Mouse (Mus musculus): Measurements from ENCODE around the gene Dyrk1a. TPM values are rescaled to one million over a fixed set of nuclear protein-coding genes. Genes with fewer than 3 reads are reported as not detected.

Dyrk1a gene
- polyA plus RNA-seq, 1 experiment from 2014 or later = 8.6 TPM

DNA sequence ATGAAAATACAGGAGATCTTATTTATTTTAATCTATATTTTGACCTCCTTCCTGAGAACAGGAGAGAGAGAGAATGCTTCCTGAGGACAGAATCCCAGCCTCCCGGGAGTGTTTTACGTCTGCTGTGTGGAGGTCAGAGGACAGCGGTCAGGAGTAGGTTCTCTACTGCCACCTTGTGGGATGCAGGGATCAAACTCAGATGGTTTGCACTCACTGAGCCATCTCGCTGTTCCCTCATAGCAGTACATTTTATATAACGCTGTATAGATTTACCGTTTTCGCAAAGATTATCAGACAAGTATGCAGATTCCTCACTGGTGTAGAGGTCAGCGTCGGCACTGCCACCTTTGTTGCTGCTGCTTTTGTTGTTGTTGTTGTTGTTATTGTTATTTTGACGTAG is 48.7 kb downstream of the Dyrk1a start:
- H3K27ac ChIP-seq = no peak overlapping the region
- no peak overlapping the region for H3K4me2 ChIP-seq (ENCODE audit: low read length)
- peak; percentile 90 for DNase-seq (ENCODE audit: low spot score)

DNA sequence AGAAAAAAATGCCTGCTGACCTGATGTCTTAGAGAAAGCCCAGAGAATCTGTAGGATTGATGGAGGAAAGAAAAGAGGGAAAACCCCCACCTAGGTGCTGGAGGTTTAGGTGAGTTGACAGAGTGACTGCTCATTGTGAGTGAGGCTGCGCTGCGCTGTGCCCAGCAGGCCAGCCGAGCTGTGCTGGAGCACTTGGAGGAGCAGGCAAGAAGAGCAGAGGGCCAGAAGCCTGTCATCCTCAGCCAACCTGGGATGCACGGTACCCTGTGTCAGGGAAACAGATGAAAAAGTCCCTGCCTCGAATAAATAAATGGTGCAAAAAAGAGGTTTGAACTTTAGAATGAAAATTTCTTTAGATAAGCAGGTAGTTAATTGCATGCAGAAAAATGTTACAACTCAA is 49.5 kb downstream of the Dyrk1a start:
- Histone ChIP-seq H3K4me3 (replicated peaks; ENCODE audit: low read depth, low read length) (no peak overlapping the region), H3K9me3 (replicated peaks; ENCODE audit: low read length) (no peaks in the 10 kb centered on the region), H3K4me2 (ENCODE audit: low read length) (no peak overlapping the region), H3K4me1 (replicated peaks; ENCODE audit: insufficient read depth, low read length) (no peaks in the 10 kb centered on the region; the same call in 1 of the 2 replicates), H3K27me3 (ENCODE audit: insufficient read depth, low read length) (no peaks in the 10 kb centered on the region), H3K27ac (no peak overlapping the region), H3K9ac (ENCODE audit: low read depth, low read length) (no peak overlapping the region), H3K36me3 (ENCODE audit: insufficient read depth, low read length) (no peaks in the 10 kb centered on the region)
- DNase-seq (ENCODE audit: low spot score) = no peak
- WGBS = 97% methylated on average over 5 of the region's 5 CpGs
- no peak for ATAC-seq (replicated peaks; ENCODE audit: low FRiP score, low read depth)
- no peak for TF ChIP-seq CTCF (IDR thresholded peaks at IDR 0.05; ENCODE audit: low read depth)

More for the DNA sequence above, 48.7 kb downstream of the Dyrk1a start:
- WGBS = 54% methylated on average over 10 of the region's 10 CpGs
- TF ChIP-seq CTCF (IDR thresholded peaks at IDR 0.05; ENCODE audit: low read depth) = peak; percentile 90
- Histone ChIP-seq H3K4me3 (replicated peaks; ENCODE audit: low read depth, low read length) (no peak overlapping the region), H3K4me1 (replicated peaks; ENCODE audit: insufficient read depth, low read length) (no peaks in the 10 kb centered on the region; the same call in 1 of the 2 replicates), H3K36me3 (ENCODE audit: insufficient read depth, low read length) (no peaks in the 10 kb centered on the region), H3K9me3 (replicated peaks; ENCODE audit: low read length) (no peaks in the 10 kb centered on the region), H3K27me3 (ENCODE audit: insufficient read depth, low read length) (no peaks in the 10 kb centered on the region), H3K9ac (ENCODE audit: low read depth, low read length) (no peak overlapping the region)
- ATAC-seq (replicated peaks; ENCODE audit: low FRiP score, low read depth) = peak; percentile 66

DNA sequence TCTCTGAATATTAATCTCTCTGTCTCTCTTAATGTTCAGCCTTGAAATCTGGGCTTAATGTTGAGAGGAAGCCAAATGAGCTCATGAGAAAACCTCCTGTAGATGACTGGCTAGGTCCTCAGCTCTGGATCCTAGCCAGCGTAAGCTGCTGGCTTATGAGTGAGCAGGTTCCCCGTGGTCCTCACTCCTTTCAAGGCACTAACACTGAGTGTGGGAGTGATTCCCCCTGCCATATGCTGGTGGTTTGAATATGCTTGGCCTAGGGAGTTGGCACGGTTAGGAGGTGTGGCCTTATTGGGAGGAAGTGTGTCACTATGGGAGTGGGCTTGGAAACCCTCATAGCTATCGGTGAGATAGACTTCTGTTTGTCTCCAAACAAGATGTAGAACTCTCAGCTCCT is 55.1 kb downstream of the Dyrk1a start:
- Histone ChIP-seq H3K9ac (ENCODE audit: low read depth, low read length) (no peak overlapping the region), H3K27me3 (ENCODE audit: insufficient read depth, low read length) (no peaks in the 10 kb centered on the region), H3K4me2 (ENCODE audit: low read length) (no peak overlapping the region), H3K4me1 (replicated peaks; ENCODE audit: insufficient read depth, low read length) (no peaks in the 10 kb centered on the region; the same call in 1 of the 2 replicates), H3K4me3 (replicated peaks; ENCODE audit: low read depth, low read length) (no peak overlapping the region), H3K27ac (no peak overlapping the region), H3K9me3 (replicated peaks; ENCODE audit: low read length) (no peaks in the 10 kb centered on the region), H3K36me3 (ENCODE audit: insufficient read depth, low read length) (no peaks in the 10 kb centered on the region)
- no peak for TF ChIP-seq CTCF (IDR thresholded peaks at IDR 0.05; ENCODE audit: low read depth)
- no peak for ATAC-seq (replicated peaks; ENCODE audit: low FRiP score, low read depth)
- DNase-seq (ENCODE audit: low spot score) = no peak
- 60% methylated on average over 4 of the region's 4 CpGs for WGBS

DNA sequence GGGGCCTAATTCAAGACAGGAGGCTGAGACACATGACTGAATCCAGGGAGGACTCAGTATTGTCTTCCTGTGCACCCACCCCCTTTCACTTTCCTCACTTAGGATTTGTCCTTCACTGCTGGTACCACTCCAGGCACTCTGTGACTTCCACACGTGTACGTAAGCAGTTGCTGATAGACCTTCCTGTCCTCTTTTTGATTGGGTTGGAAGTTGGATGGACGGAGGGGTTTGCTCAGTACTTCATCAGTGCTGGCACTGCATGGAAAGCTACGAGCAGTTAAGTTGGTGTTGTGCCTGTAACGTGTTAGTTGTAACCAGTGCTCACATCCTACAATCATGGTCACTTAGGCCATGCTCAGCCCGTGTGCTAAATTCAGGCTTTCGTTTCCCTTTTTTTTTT is 55.8 kb downstream of the Dyrk1a start:
- H3K27me3 ChIP-seq (ENCODE audit: insufficient read depth, low read length) = no peaks in the 10 kb centered on the region
- TF ChIP-seq CTCF (IDR thresholded peaks at IDR 0.05; ENCODE audit: low read depth) = no peak
- H3K9ac ChIP-seq (ENCODE audit: low read depth, low read length) = no peak overlapping the region
- H3K9me3 ChIP-seq (replicated peaks; ENCODE audit: low read length) = no peaks in the 10 kb centered on the region
- no peaks in the 10 kb centered on the region; the same call in 1 of the 2 replicates for H3K4me1 ChIP-seq (replicated peaks; ENCODE audit: insufficient read depth, low read length)
- no peak overlapping the region for H3K27ac ChIP-seq
- 87% methylated on average over 7 of the region's 7 CpGs for WGBS
- ATAC-seq (replicated peaks; ENCODE audit: low FRiP score, low read depth) = no peak
- H3K36me3 ChIP-seq (ENCODE audit: insufficient read depth, low read length) = no peaks in the 10 kb centered on the region
- no peak overlapping the region for H3K4me3 ChIP-seq (replicated peaks; ENCODE audit: low read depth, low read length)
- no peak overlapping the region for H3K4me2 ChIP-seq (ENCODE audit: low read length)
- DNase-seq (ENCODE audit: low spot score) = no peak

DNA sequence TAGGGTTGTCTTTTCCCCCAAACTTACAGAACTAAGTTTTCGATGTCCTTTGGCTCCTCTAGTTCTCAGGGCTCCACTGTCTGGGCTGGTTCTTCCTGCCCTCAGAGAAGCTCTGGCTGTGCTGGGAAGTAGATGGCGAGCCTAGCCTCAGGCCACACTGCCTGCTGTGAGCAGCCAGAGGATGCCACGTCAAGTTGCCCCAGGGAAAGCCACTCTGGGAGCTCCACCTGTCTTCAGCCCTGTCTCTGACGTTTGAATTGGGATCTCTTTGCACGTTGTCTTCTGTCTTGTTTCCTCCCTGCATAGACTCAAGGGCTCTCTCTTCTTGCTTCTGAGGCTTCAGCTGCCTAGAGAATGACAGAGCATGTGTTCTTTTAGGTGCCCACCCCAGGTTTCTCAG is 57.9 kb downstream of the Dyrk1a start:
- Histone ChIP-seq H3K27ac (no peak overlapping the region), H3K4me1 (replicated peaks; ENCODE audit: insufficient read depth, low read length) (no peaks in the 10 kb centered on the region; the same call in 1 of the 2 replicates), H3K9ac (ENCODE audit: low read depth, low read length) (no peak overlapping the region), H3K4me3 (replicated peaks; ENCODE audit: low read depth, low read length) (no peak overlapping the region), H3K27me3 (ENCODE audit: insufficient read depth, low read length) (no peaks in the 10 kb centered on the region), H3K36me3 (ENCODE audit: insufficient read depth, low read length) (no peaks in the 10 kb centered on the region), H3K4me2 (ENCODE audit: low read length) (no peak overlapping the region), H3K9me3 (replicated peaks; ENCODE audit: low read length) (no peaks in the 10 kb centered on the region)
- 59% methylated on average over 5 of the region's 5 CpGs for WGBS
- ATAC-seq (replicated peaks; ENCODE audit: low FRiP score, low read depth) (no peak), DNase-seq (ENCODE audit: low spot score) (no peak)
- no peak for TF ChIP-seq CTCF (IDR thresholded peaks at IDR 0.05; ENCODE audit: low read depth)

- DNase-seq (ENCODE audit: low spot score) = peak; percentile 58
- TF ChIP-seq CTCF (IDR thresholded peaks at IDR 0.05; ENCODE audit: low read depth) = no peak
- Histone ChIP-seq H3K4me2 (ENCODE audit: low read length) (peak overlapping the region; percentile 11; the same call in 1 of the 2 replicates), H3K27ac (peak overlapping the region; percentile 38; the same call in 1 of the 2 replicates), H3K4me1 (replicated peaks; ENCODE audit: insufficient read depth, low read length) (peaks cover 5% of the 10 kb centered on the region; the same call in 1 of the 2 replicates), H3K9me3 (replicated peaks; ENCODE audit: low read length) (no peaks in the 10 kb centered on the region), H3K27me3 (ENCODE audit: insufficient read depth, low read length) (no peaks in the 10 kb centered on the region), H3K36me3 (ENCODE audit: insufficient read depth, low read length) (no peaks in the 10 kb centered on the region), H3K4me3 (replicated peaks; ENCODE audit: low read depth, low read length) (no peak overlapping the region), H3K9ac (ENCODE audit: low read depth, low read length) (no peak overlapping the region)
- no peak; the same call in 1 of the 2 replicates for ATAC-seq (replicated peaks; ENCODE audit: low FRiP score, low read depth)
- WGBS = 57% methylated on average over 9 of the region's 9 CpGs
Observed at GRCm38 (mm10) chr16:94628976-94629729, 59.3 kb downstream of the Dyrk1a start.
